Mouse (Mus musculus) heart, adult 18-20 months (tissue): ENCODE measurements at regions not wholly inside any gene's neighbourhood (a gene's known extent, or its start where the extent isn't known, plus 50 kb on each side); places are given as distances from the start of the nearest gene placed in this dataset.

Experiments used
- DNase-seq, 2 experiments: peaks; one replicate each; pipeline ENCODE4 v3.0.0; 2021 to 2022; ENCODE audit warnings: mixed read lengths in 1 of 2

DNA sequence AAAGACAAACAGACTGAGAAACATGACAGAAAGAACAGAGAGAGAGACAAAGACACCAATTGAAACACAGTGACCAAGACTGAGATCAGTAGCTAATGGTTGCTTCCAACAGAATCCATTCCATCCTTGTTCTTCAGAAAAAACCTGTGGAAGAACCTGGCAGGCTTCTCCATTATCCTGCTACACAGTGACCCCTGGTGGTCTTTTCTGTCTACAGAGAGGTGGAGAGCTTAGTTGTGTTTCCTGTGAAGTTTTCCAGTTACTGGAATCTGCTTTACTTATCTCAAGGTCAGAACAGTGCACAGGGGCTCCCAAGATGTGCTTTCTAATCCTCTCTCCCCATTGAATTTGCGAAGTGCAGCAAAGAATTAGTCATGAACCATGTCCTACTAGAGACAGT is 339.1 kb upstream of the Msl3l2 start:
- DNase-seq: peak; percentile 2 to 25

DNA sequence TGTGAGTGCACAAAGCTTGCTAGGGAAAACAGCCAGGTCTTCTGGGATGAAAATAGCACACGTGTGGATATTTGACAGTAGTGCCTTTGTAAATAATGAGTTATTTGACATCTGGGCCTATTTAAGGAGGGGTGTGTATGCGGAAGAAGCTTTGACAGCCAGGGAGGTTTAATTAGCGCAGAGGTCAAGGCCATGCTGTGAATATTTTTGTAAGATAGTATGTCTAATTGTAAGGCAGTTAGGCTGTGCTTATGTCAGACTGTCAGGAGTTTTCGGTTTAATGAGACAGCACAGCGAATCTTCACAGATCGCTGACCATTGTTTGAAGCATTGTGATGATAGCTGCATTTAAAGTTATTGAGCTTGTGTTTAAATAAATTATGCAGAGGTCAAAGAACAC is 337.1 kb upstream of the Msl3l2 start:
- DNase-seq: no peak

DNA sequence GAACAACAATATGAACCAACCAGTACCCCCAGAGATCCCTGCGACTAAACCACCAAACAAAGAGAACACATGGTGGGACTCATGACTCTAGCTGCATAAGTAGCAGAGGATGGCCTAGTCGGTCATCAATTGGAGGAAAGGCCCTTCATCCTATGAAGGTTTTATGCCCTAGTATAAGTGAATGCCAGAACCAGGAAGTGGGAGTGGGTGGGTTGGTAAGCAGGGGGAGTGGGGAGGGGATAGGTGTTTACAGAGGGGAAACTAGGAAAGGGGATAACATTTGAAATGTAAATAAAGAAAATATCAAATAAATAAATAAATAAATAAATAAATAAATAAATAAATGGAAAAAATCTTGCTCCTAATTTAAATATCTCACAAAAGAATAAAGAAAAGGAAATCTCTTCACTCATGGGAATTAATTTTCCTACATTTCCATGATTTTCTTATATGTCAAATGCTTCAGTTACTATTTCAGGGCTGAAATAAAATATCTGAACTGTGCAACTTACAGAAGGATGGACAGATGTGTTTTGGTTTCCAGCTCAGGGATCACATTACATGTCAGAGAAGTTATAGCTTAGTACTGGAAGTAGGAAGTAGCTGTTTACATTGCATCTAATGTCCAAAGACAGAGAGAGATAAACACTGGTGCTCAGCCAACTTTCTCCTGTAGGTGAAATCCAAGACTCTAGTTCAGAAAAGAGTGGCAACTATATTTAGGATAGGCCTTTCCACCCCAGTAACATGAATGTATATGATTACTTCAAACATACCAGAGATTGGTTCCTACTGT is 323.8 kb upstream of the Msl3l2 start:
- no peak for DNase-seq

DNA sequence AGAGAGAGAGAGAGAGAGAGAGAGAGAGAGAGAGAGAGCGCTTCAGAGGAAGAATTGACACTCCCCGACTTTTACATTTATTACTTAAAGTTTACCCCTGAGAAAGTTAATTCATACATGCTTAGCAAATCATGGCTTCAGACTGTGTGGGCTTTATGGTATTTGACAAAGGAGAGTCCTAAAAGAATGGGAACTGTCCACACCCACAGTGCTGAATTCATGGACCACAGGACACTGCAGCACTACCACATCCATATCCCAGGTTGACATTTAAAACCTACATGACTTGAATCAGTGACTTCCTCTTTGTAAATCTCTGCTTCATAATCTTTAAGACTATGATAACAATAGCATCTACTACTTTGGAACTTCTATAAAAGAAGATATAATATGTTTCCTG is 292.8 kb upstream of the Msl3l2 start:
- DNase-seq: no peak

DNA sequence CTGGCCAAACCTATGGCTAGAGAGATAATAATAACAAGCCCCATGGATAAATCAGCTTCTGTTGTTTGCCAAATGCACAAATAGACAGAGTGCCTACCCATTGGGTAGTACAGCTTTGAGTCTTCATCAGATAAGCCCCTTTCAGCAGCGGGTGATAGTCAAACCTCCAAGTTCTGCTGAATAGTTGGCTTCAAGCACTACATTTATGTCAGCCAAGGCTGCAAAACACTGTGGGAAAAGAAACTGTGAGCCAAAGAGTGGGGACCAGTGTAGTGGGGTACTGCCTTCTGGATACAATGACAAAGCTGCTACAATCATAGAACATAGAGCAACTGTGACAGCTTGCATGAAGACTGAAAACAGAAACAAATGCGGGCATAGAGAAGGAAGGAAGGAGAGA is 255.4 kb upstream of the Msl3l2 start:
- no peak for DNase-seq

DNA sequence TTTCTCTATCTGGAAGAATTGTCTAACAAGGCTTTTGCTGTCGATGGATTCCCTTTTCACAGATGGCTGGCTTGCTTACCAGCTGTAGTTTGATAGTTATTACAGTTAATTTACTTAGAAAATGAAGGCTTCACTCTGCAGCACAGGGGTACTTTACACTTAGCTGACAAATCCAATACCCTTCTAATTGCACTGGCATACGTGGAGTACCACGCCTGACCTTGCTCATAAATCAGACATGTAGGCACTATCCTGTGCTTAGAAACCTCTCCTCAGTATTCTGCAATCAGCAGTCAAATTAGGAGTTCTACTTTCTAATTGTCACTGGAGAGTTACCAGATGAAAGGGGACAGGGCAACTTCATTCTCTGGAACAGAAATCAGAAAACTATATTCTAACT is 214.1 kb upstream of the Msl3l2 start:
- no peak for DNase-seq

DNA sequence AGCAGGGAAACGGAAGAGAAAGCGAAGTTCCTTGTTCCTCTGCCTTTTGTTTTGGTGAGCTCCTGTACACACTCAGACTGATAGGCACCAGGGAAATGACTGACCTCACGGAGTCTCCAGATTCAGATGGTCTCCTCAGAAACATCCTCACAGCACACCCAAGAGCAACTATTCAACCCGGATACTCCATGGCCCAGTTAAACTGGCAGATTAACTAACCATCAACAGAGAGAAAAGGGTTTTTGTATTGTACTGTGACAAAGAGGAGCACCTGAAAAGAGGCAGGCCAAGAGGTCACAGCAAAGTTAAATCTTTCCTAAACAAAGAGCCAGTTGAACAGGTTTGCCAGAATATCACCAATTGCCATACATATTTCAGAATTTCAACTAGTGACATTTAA is 177.6 kb upstream of the Msl3l2 start:
- DNase-seq: no peak

DNA sequence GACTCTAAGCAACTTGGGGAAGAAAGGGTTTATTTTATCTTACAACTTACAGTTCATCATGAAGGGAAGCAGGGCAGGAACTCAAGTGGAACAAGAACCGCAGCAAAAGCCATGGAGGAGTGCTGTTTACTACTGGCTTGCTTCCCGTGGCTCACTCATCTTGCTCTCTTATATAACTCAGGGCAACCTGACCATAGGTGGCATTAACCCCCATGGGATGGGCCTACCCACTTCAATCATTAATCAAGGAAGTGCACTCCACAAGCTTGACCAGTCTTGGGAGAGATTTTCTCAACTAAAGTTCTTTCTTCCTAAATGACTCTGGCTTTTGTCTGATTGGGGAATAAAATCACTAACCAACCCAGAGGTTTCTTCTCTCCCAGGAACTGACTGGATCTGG is 172.7 kb upstream of the Msl3l2 start:
- DNase-seq: no peak

DNA sequence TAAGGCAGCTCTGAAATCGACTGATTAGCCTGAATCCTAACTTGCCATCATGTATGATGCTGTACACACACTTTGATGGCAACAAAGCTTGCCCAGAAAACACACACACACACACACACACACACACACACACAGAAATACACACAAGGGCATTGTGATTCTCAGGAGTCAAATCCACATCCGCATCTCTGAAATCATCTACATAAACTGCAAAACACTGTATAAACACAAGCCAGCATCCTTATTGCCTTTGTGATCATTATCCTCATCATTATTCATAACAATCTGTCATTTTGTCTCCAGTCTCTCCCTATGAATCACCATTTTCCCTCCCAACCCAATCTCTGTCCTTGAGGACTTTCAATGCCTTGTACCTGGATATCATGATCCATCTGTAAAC is 171.3 kb upstream of the Msl3l2 start:
- no peak for DNase-seq

DNA sequence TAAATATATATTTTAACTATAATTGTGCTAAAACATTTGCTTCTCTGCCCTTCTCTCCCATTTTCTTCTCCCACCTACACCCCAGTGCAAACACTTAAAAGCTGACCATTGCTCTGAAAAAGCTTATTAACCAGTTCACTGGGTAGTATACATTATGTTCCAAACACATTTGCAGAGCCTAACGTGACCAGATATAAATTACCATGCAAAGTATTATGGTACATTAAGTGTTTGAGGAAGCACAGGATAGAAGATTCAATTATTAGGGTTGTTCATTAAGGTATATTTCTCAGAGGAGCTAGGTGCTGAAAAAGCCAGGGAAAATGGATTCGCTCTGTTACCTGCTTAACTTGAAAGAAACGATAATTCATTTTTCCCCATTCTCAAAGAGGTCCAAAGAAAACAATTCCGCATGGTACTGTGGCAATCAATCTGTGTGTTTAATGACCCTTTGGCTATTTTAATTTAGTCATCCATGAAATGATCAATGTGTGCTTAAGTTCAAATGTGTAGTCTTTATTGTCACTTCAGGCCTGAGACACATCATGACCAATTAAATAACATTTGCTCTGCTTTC is 144.0 kb upstream of the Msl3l2 start:
- no peak for DNase-seq
